Mouse (Mus musculus) kidney, adult 2 months (tissue): ENCODE measurements around the gene Pcca.

ENCODE experiments used
- CTCF ChIP-seq: fragments of 200-500 bp; conservative IDR thresholded peaks from 2 replicates; pipeline ENCODE4 v1.5.1; 2011; ENCODE audit warnings: low read depth, mild to moderate bottlenecking, control low read depth, low read length, moderate library complexity, mixed read lengths; ENCODE audit not compliant: insufficient read depth, insufficient read length
- POLR2A ChIP-seq: fragments of 200-500 bp; IDR thresholded peaks from one replicate; pipeline ENCODE4 v1.6.1; 2011; ENCODE audit warnings: low read depth, low read length, control low read depth

DNA sequence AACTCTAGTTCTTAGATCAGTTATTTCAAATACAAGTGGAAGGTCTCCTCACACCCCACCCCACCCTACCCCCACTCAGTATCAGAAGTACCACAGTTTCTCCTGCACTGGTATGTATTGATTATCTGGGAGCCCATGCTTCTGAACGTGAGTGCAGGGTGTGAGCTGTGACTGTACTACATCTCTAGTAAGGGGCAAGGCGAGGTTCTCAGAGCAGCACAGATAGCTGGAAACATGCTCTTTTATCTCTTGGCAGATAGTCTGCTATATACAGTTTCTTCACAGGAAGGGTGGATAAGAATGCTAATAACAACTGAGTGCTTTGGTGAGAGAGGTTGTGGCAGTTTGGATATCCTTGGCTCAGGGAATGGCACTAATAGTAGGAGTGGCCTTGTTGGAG lies 117.6 kb downstream of the Pcca start:
- TF ChIP-seq CTCF (no peak), POLR2A (no peak)
